Mouse (Mus musculus): ENCODE data around the gene Ubxn7.

Gene Ubxn7

GRCm38 (mm10) chr16:32433138-32433537 is 101.1 kb downstream of the Ubxn7 start:
- no peak for DNase-seq (ENCODE audit: low spot score in 2 of 2)

GRCm38 (mm10) chr16:32434066-32434465 is 102.0 kb downstream of the Ubxn7 start:
- DNase-seq (ENCODE audit: low spot score in 2 of 2), result peak; percentile 36 to 67

- DNase-seq (ENCODE audit: low spot score in 2 of 2), result no peak
These were observed 102.6 kb downstream of the Ubxn7 start for GRCm38 (mm10) chr16:32434691-32435090.

GRCm38 (mm10) chr16:32436657-32437056 is 104.6 kb downstream of the Ubxn7 start:
- DNase-seq (ENCODE audit: low spot score in 2 of 2), result no peak

GRCm38 (mm10) chr16:32437266-32437665 is 105.2 kb downstream of the Ubxn7 start:
- no peak for DNase-seq (ENCODE audit: low spot score in 2 of 2)

- no peak for DNase-seq (ENCODE audit: low spot score in 2 of 2)
These were observed 109.4 kb downstream of the Ubxn7 start for GRCm38 (mm10) chr16:32441432-32441831.

Data from spleen, postnatal 4 days (tissue).